Mouse (Mus musculus) B cell, adult 67 days (primary cell): ENCODE results near the gene Olfr1449. TPM values are rescaled to one million over a fixed set of nuclear protein-coding genes. Genes with fewer than 3 reads are reported as not detected.

Source experiments
- total RNA-seq, 2 experiments: library from RNA; stranded (reverse); gene quantifications; 4 replicates each; pipeline ENCODE4 v1.2.4; 2023

Gene Olfr1449
- total RNA-seq: not detected

GRCm38 (mm10) chr19:12930540-12930939, at the start of gene Olfr1449:
Gene Olfr1449, plus strand, starts transcription at chr19:12930840.

GRCm38 (mm10) chr19:12883555-12883954, 47.1 kb upstream of the Olfr1449 start, which contains the start of gene Olfr1445:
Gene Olfr1445, plus strand, starts transcription at chr19:12883855.

GRCm38 (mm10) chr19:12893424-12893823, 37.2 kb upstream of the Olfr1449 start, which contains the start of gene Olfr1446:
Gene Olfr1446, minus strand, starts transcription at chr19:12893524.

DNA sequence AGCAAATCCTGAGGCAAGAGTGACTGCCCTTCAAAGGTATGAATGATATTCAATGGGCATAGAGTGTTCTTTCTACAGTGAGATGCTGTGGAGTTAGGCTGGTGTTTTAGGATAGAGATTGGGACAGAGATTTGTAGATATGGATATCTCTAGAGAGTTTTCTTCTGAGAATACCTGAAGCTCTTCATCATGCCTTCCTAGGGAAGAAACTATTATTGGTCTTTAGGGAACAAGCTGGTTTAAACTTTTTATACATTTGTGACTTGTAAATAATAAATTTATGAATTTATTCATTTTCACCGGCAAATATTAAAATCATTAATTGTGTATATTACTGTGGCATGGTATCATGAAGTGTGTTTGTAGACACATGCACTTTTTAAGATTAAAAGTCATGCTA, 27.0 kb upstream of the Olfr1449 start, which contains the start of gene Olfr1447:
Gene Olfr1447, minus strand, starts transcription at position 101 of the 400 bp plus-strand sequence.

DNA sequence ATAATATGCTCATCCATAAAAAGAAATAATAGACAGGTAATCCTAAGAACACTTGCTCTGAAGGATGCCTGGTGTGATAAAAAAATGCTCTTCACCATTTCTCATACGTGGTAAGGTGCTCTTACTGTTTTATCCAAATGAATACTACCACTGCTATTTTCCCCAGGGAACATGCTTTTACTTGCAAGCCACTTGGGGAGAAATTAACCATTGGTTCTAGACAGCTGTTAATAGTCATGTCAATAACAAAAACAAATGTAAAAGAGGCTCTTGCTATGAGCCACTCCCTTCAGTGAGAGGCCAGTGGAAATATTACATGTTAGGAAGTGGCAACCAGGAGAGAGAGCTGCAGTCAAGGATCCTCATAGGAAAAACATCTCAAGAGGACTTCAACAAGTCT, 6.3 kb upstream of the Olfr1449 start, which contains the start of gene Olfr1448:
Gene Olfr1448, minus strand, starts transcription at position 101 of the 400 bp plus-strand sequence.

GRCm38 (mm10) chr19:12949958-12950357, 19.3 kb downstream of the Olfr1449 start, which contains the start of gene Olfr1450:
Gene Olfr1450, plus strand, starts transcription at chr19:12950258.

Other genes with a start within 250 kb of the Olfr1449 start
- not detected for gene Keg1, start 235.1 kb upstream of the Olfr1449 start, total RNA-seq
- gene Cntf, start 165.2 kb upstream of the Olfr1449 start, total RNA-seq: 1 to 10 TPM; 3.6 to 5.0 TPM
- 10 to 100 TPM; 93.7 to 98.7 TPM for gene Zfp91, start 134.7 kb upstream of the Olfr1449 start, total RNA-seq
- gene Lpxn, start 134.6 kb upstream of the Olfr1449 start, total RNA-seq: 10 to 100 TPM; 80.8 to 86.4 TPM
- gene Gm5244, start 84.2 kb upstream of the Olfr1449 start, total RNA-seq: 1 to 10 TPM; 5.7 to 6.8 TPM
- gene Olfr1444, start 73.6 kb upstream of the Olfr1449 start, total RNA-seq: under 1 TPM; 0.58 to 0.68 TPM
- gene Olfr1445, start 47.0 kb upstream of the Olfr1449 start, total RNA-seq: not detected
- not detected for gene Olfr1446, start 37.3 kb upstream of the Olfr1449 start, total RNA-seq
- not detected for gene Olfr1447, start 27.1 kb upstream of the Olfr1449 start, total RNA-seq
- not detected for gene Olfr1448, start 6.4 kb upstream of the Olfr1449 start, total RNA-seq
- gene Olfr1450, start 19.4 kb downstream of the Olfr1449 start, total RNA-seq: not detected
- not detected for gene Olfr1451, start 64.2 kb downstream of the Olfr1449 start, total RNA-seq
- not detected for gene Olfr1453, start 97.5 kb downstream of the Olfr1449 start, total RNA-seq
- gene Olfr1454, start 129.8 kb downstream of the Olfr1449 start, total RNA-seq: not detected
- not detected for gene Olfr1457, start 167.1 kb downstream of the Olfr1449 start, total RNA-seq
- gene Olfr1458, start 175.9 kb downstream of the Olfr1449 start, total RNA-seq: not detected
- gene Olfr1459, start 218.7 kb downstream of the Olfr1449 start, total RNA-seq: under 1 TPM; 0.12 to 0.24 TPM
- not detected for gene Olfr1461, start 232.2 kb downstream of the Olfr1449 start, total RNA-seq